Mouse (Mus musculus) heart, adult 18-20 months (tissue): ENCODE measurements around the gene Trappc1. TPM values are rescaled to one million over a fixed set of nuclear protein-coding genes. Genes with fewer than 3 reads are reported as not detected.

ENCODE experiments used
- DNase-seq, 2 experiments: peaks; one replicate each; pipeline ENCODE4 v3.0.0; 2021 to 2022; ENCODE audit warnings: mixed read lengths in 1 of 2
- total RNA-seq, 2 experiments: library from RNA; stranded (reverse); gene quantifications; 2 replicates each; pipeline ENCODE4 v1.2.3; 2021

The Trappc1 gene
- total RNA-seq, 2 experiments from 2014 or later = 48.8 to 49.4 TPM

DNA sequence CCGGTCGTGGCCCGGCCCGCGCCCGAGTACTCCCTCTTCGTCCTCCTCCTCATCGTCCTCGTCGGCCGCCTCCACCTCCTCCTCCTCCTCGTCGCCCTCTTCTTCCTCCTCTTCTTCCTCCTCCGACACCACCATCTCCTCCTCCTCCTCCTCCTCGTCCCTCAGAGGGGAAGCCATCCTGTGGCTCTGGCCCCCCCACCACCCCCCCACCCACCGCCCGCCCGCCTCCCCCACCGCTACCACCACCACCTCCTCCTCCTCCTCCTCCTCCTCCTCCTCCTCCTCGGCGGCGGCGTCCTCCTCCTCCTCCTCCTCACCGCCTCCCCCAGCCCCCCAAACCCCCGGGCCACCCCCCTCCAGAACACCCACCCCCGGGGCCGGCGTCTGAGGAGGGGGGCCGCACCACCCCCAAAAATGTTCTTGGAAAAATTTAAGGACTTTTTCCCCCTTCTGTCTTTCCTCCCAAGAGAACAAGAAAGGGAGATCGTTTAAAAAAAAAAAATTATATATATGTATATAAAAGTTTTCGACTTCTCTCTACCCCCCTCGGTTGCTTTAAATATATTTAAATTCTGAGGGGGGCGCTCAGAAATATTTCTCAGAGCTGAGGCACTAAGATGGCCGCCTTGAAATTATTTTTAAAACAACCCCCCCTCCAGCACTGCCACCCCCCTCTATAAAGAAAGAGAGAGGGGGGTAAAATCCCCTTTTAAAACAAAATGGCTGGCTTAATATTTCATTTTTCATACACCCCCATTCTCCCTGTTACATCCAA is 45.6 kb downstream of the Trappc1 start, which contains the start of gene Chd3:
Gene Chd3 (minus strand): TSS at position 192 of the 775 bp plus-strand sequence.
- DNase-seq = no peak

DNA sequence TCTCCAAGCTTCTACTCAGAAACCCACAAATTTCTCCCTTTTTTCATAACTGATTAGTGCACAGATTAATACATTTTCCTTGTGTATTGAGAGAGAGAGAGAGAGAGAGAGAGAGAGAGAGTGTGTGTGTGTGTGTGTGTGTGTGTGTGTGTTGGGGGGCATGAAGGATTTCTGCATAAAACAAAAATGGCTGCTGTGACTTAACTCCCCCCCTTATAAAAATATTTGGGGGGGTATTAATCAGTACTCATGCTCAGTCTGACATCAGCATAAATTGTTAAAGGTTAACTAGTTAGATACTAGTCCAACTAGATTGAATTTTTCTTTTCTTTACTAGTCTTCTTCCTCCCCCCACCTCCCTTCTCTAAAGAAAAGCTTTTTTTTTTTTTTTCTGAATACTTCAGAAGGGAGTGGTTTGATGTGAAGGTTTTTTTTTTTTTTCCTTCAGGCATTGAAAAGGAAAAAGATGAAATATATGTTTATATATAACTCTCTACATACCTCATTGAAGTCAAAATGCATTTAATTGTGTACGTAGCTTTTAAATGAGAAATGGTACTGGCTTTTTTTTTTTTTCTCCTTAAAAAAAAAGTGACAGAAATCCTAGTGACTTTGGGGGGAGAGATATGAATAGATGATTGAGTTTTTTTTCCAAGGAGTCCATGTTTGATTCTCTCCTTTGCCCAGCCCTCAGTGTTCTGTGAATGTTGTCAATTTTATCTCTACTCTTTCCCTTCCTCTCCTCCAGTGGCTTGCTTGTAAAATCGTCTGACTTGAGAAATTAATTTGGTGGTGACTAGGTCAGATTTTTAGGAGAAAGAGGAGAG is 46.4 kb downstream of the Trappc1 start:
- no peak for DNase-seq

GRCm38 (mm10) chr11:69370817-69371215 is 47.0 kb downstream of the Trappc1 start:
- peak in 1 of 2 experiments; percentile 16 for DNase-seq

DNA sequence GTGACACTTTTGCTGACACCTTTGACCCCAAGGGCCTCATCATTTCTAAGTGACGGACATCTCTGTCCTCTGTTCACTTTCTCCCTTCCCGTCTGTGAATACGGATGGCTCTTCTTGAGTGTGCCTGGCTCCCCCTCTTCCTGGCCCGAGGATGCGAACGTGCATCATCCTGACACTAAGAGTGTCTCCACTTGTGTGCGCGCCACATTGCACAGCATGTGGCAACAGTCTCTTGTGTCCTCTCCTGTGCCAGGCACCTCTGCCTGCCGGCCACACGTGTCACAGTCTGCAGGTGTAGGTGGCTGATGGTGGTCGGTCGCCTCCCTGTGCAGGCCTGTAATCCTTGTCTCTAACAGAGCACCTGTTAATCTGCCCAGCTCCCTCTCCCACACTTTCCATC is 47.8 kb downstream of the Trappc1 start:
- no peak for DNase-seq

DNA sequence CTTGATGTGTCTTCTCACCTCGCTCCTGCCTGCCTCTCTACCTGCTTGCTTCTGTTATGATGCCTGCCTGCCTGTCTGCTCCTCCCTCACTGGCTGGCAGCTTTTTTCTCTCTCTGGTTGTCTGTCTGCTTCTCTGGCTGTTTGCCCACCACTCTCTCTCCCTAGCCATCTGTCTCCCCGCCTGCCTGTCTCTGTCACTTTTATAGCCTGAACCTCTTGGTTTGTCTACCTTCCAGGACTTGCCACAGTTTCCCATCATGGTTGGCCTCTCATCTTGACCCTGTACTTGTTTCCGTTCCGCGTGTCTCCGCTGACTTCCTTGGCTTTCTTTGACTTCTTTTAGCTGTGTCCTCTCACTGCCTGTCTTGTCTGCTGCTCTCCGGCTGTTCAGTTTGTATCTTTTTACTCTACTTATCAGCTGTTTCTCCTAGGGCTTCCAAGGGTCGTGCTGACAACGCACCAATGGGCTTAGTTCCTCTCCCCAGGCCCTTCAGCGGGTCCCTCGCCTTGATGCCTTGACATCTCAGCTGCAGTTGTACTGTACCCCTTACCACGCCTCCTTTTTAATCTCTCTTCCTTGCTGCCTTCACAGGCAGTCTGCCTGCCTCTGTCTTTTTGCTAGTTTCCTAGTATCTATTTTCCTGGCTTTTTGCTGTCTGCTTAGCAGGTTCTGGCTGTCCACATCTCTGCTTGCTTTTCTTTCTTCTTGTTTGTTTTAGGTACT is 48.4 kb downstream of the Trappc1 start:
- DNase-seq = no peak

DNA sequence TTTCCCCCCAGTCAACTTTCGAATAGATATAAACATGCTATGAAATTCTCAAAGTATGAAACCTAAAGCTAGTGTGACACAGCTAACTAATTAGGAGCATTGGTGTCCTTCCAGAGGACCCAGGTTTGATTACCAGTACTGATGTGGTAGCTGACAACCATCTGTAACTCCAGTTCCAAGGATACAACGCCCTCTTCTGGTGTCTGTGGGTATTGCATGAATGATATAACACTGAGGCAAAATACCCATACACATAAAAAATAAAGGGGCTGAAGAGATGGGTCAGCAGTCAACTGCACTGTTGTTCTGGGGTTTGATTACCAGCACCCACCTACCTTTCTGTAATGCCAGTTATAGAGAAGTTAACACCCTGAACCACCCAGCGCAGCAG is 49.0 kb downstream of the Trappc1 start:
- no peak for DNase-seq

GRCm38 (mm10) chr11:69373223-69373965 is 49.6 kb downstream of the Trappc1 start:
- no peak for DNase-seq

Other genes with a start within 250 kb of the Trappc1 start
- gene Vamp2, start 235.5 kb upstream of the Trappc1 start, total RNA-seq = 10 to 100 TPM; 53.9 to 55.4 TPM
- 10 to 100 TPM; 38.8 to 48.5 TPM for gene Per1, start 228.8 kb upstream of the Trappc1 start, total RNA-seq
- gene Hes7, start 203.6 kb upstream of the Trappc1 start, total RNA-seq = under 1 TPM in 1 of 2 experiments, not detected in 1; 0.15 TPM
- under 1 TPM; 0.23 to 0.27 TPM for gene 9130213A22Rik, start 201.4 kb upstream of the Trappc1 start, total RNA-seq
- gene Aloxe3, start 198.1 kb upstream of the Trappc1 start, total RNA-seq = not detected
- gene Alox12b, start 167.0 kb upstream of the Trappc1 start, total RNA-seq = not detected
- gene Alox8, start 126.1 kb upstream of the Trappc1 start, total RNA-seq = 1 to 10 TPM; 1.1 to 2.2 TPM
- gene Gucy2e, start 86.9 kb upstream of the Trappc1 start, total RNA-seq = 1 to 10 TPM; 1.3 to 1.5 TPM
- gene Cntrob, start 205 bp upstream of the Trappc1 start, total RNA-seq = 1 to 10 TPM; 2.8 TPM
- gene Kcnab3, start 2.3 kb downstream of the Trappc1 start, total RNA-seq = under 1 TPM in 1 of 2 experiments, not detected in 1; 0.23 TPM
- gene Rnf227, start 16.5 kb downstream of the Trappc1 start, total RNA-seq = under 1 TPM; 0.41 to 0.57 TPM
- gene Chd3, start 45.4 kb downstream of the Trappc1 start, total RNA-seq = 10 to 100 TPM; 16.2 to 26.3 TPM
- gene Naa38, start 71.5 kb downstream of the Trappc1 start, total RNA-seq = 100 to 1,000 TPM; 112 to 118 TPM
- 10 to 100 TPM; 30.2 to 32.2 TPM for gene Cyb5d1, start 71.7 kb downstream of the Trappc1 start, total RNA-seq
- gene Tmem88, start 74.3 kb downstream of the Trappc1 start, total RNA-seq = 10 to 100 TPM; 10.3 to 14.3 TPM
- gene Kdm6b, start 89.7 kb downstream of the Trappc1 start, total RNA-seq = 10 to 100 TPM; 15.8 to 18.0 TPM
- gene Dnah2, start 225.1 kb downstream of the Trappc1 start, total RNA-seq = under 1 TPM; 0.10 to 0.51 TPM
- 100 to 1,000 TPM; 111 to 140 TPM for gene Efnb3, start 236.2 kb downstream of the Trappc1 start, total RNA-seq